Mouse (Mus musculus): ENCODE measurements around the gene Serac1. TPM values are rescaled to one million over a fixed set of nuclear protein-coding genes. Genes with fewer than 3 reads are reported as not detected.

Gene Serac1
- polyA plus RNA-seq, 1 experiment from 2014 or later: 0.73 TPM

DNA sequence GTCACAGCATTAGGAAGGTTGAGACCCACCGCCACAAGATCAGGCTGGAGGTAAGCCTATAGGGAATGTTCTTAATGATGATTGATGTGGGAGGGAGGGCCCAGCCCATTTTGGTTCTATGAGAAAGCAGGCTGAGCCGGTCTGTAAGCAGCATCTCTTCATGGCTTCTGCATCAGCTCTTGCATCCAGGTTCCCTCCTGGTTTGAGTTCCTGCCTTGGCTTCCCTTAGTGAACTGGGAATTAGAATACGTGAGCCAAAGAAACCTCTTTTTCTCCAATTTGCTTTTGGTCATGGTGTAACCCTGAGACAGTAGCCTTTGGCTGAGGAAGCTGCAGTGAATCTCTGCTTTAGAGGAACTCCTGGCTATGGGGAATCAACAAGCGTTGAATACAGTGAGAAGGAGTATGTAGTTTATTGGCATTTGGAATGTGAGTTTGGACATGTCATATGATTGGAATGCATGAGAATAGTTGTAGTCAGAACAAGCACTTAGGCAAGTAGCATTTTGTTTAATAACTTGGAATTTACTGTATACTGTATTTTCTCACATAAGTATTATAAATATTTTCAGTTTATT is 37.7 kb upstream of the Serac1 start:
- no peak for DNase-seq
- TF ChIP-seq CTCF (IDR thresholded peaks at IDR 0.05; ENCODE audit: low read depth) (no peak), EP300 (IDR thresholded peaks at IDR 0.05; ENCODE audit: low read depth) (no peak)
- 77% methylated on average over 4 of the region's 4 CpGs for WGBS (ENCODE audit: insufficient replicate concordance)
- no peak for ATAC-seq
- H3K9ac ChIP-seq (replicated peaks): no peak overlapping the region
- no peak overlapping the region for H3K4me3 ChIP-seq (ENCODE audit: low read depth, low read length)
- no peak overlapping the region for H3K4me2 ChIP-seq (ENCODE audit: low read depth, low read length)
- H3K4me1 ChIP-seq (ENCODE audit: insufficient read depth): no peaks in the 10 kb centered on the region
- no peaks in the 10 kb centered on the region for H3K36me3 ChIP-seq (replicated peaks; ENCODE audit: insufficient read depth, low read length)
- no peak overlapping the region for H3K27ac ChIP-seq (ENCODE audit: low read depth)
- H3K9me3 ChIP-seq (ENCODE audit: low read length): no peaks in the 10 kb centered on the region
- H3K27me3 ChIP-seq (ENCODE audit: insufficient read depth, low read length): no peaks in the 10 kb centered on the region

GRCm38 (mm10) chr17:6115085-6115484 is 35.5 kb upstream of the Serac1 start:
- TF ChIP-seq CTCF (IDR thresholded peaks at IDR 0.05; ENCODE audit: low read depth) (no peak), EP300 (IDR thresholded peaks at IDR 0.05; ENCODE audit: low read depth) (no peak)
- Histone ChIP-seq H3K27ac (ENCODE audit: low read depth) (no peak overlapping the region), H3K27me3 (ENCODE audit: insufficient read depth, low read length) (no peaks in the 10 kb centered on the region), H3K4me2 (ENCODE audit: low read depth, low read length) (no peak overlapping the region), H3K4me3 (ENCODE audit: low read depth, low read length) (no peak overlapping the region), H3K4me1 (ENCODE audit: insufficient read depth) (no peaks in the 10 kb centered on the region), H3K9ac (replicated peaks) (no peak overlapping the region), H3K9me3 (ENCODE audit: low read length) (no peaks in the 10 kb centered on the region), H3K36me3 (replicated peaks; ENCODE audit: insufficient read depth, low read length) (no peaks in the 10 kb centered on the region)
- WGBS (ENCODE audit: insufficient replicate concordance): 78% methylated on average over 9 of the region's 9 CpGs
- no peak for DNase-seq
- no peak for ATAC-seq

DNA sequence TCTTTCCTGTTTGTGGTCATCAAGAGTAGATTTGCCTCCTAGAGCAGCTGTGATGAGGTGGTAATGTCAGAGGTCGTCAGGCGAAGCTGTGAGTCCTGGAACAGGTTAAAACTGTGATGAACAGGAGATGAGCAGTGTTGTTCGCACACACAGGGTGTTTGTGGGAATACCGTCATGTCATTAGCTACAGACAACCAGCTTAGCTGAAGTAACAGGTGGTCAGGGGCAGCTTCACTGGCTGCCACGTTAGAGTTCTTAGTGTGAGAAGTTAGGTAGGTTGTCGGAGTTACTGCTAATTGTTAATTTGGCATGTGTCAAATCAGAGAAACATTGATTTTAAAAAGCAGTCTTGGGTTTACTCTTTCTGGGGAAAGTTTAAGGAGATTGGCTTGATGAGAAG is 34.1 kb upstream of the Serac1 start:
- Histone ChIP-seq H3K27me3 (ENCODE audit: insufficient read depth, low read length) (no peaks in the 10 kb centered on the region), H3K9me3 (ENCODE audit: low read length) (no peaks in the 10 kb centered on the region), H3K9ac (replicated peaks) (no peak overlapping the region), H3K4me2 (ENCODE audit: low read depth, low read length) (no peak overlapping the region), H3K36me3 (replicated peaks; ENCODE audit: insufficient read depth, low read length) (no peaks in the 10 kb centered on the region), H3K27ac (ENCODE audit: low read depth) (no peak overlapping the region), H3K4me3 (ENCODE audit: low read depth, low read length) (no peak overlapping the region), H3K4me1 (ENCODE audit: insufficient read depth) (no peaks in the 10 kb centered on the region)
- 72% methylated on average over 6 of the region's 6 CpGs for WGBS (ENCODE audit: insufficient replicate concordance)
- no peak for TF ChIP-seq CTCF (IDR thresholded peaks at IDR 0.05; ENCODE audit: low read depth)
- TF ChIP-seq EP300 (IDR thresholded peaks at IDR 0.05; ENCODE audit: low read depth): no peak
- DNase-seq: no peak
- ATAC-seq: no peak

DNA sequence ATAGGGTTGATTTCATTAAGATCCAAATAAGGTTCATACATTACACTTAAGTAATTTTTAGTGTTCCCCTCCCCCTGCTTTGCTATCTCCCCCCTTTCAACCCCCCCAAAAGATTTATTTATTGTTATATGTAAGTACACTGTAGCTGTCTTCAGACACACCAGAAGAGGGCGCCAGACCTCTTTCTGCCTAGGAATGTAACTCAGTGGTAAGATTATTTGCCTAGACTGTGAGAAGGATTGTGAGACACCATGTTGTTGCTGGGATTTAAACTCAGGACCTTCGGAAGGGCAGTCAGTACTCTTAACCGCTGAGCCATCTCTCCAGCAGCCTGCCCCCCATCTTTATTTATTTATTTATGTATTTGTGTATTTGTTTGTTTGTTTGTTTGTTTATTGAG is 31.4 kb upstream of the Serac1 start:
- Histone ChIP-seq H3K4me3 (ENCODE audit: low read depth, low read length) (no peak overlapping the region), H3K36me3 (replicated peaks; ENCODE audit: insufficient read depth, low read length) (no peaks in the 10 kb centered on the region), H3K9ac (replicated peaks) (no peak overlapping the region), H3K9me3 (ENCODE audit: low read length) (no peaks in the 10 kb centered on the region), H3K27ac (ENCODE audit: low read depth) (no peak overlapping the region), H3K27me3 (ENCODE audit: insufficient read depth, low read length) (no peaks in the 10 kb centered on the region; the same call in 1 of the 2 replicates), H3K4me1 (ENCODE audit: insufficient read depth) (no peaks in the 10 kb centered on the region), H3K4me2 (ENCODE audit: low read depth, low read length) (no peak overlapping the region)
- WGBS (ENCODE audit: insufficient replicate concordance): 72% methylated on average over 3 of the region's 3 CpGs
- DNase-seq (no peak), ATAC-seq (no peak)
- TF ChIP-seq CTCF (IDR thresholded peaks at IDR 0.05; ENCODE audit: low read depth): peak; percentile 29; the same call in 1 of the 2 replicates
- TF ChIP-seq EP300 (IDR thresholded peaks at IDR 0.05; ENCODE audit: low read depth): no peak

- Histone ChIP-seq H3K27me3 (ENCODE audit: insufficient read depth, low read length) (peaks cover 13% of the 10 kb centered on the region), H3K9me3 (ENCODE audit: low read length) (no peaks in the 10 kb centered on the region), H3K9ac (replicated peaks) (no peak overlapping the region), H3K4me3 (ENCODE audit: low read depth, low read length) (no peak overlapping the region), H3K27ac (ENCODE audit: low read depth) (no peak overlapping the region), H3K4me1 (ENCODE audit: insufficient read depth) (no peaks in the 10 kb centered on the region), H3K4me2 (ENCODE audit: low read depth, low read length) (peak overlapping the region; percentile 94), H3K36me3 (replicated peaks; ENCODE audit: insufficient read depth, low read length) (no peaks in the 10 kb centered on the region)
- WGBS (ENCODE audit: insufficient replicate concordance): 72% methylated on average over 7 of the region's 7 CpGs
- no peak for TF ChIP-seq EP300 (IDR thresholded peaks at IDR 0.05; ENCODE audit: low read depth)
- no peak for TF ChIP-seq CTCF (IDR thresholded peaks at IDR 0.05; ENCODE audit: low read depth)
- DNase-seq (no peak), ATAC-seq (no peak)
Observed at GRCm38 (mm10) chr17:6108175-6108574, 28.6 kb upstream of the Serac1 start.

GRCm38 (mm10) chr17:6107015-6107601 is 27.6 kb upstream of the Serac1 start:
- ATAC-seq (peak; percentile 3), DNase-seq (peak; percentile 50)
- H3K36me3 ChIP-seq (replicated peaks; ENCODE audit: insufficient read depth, low read length): no peaks in the 10 kb centered on the region
- peak overlapping the region; percentile 87 for H3K9ac ChIP-seq (replicated peaks)
- H3K4me3 ChIP-seq (ENCODE audit: low read depth, low read length): peak overlapping the region; percentile 66
- peaks cover 13% of the 10 kb centered on the region for H3K27me3 ChIP-seq (ENCODE audit: insufficient read depth, low read length)
- TF ChIP-seq EP300 (IDR thresholded peaks at IDR 0.05; ENCODE audit: low read depth) (no peak), CTCF (IDR thresholded peaks at IDR 0.05; ENCODE audit: low read depth) (no peak)
- H3K4me1 ChIP-seq (ENCODE audit: insufficient read depth): no peaks in the 10 kb centered on the region
- H3K4me2 ChIP-seq (ENCODE audit: low read depth, low read length): peak overlapping the region; percentile 94
- H3K9me3 ChIP-seq (ENCODE audit: low read length): no peaks in the 10 kb centered on the region
- WGBS (ENCODE audit: insufficient replicate concordance): 2% methylated on average over 40 of the region's 50 CpGs
- peak overlapping the region; percentile 88 for H3K27ac ChIP-seq (ENCODE audit: low read depth)
